Mouse (Mus musculus): ENCODE measurements at regions not wholly inside any gene's neighbourhood (a gene's known extent, or its start where the extent isn't known, plus 50 kb on each side); places are given as distances from the start of the nearest gene placed in this dataset.
A peak's percentile ranks its signal among the peaks of the same experiment; 100 is the strongest.

- no peak overlapping the region for H3K4me2 ChIP-seq (ENCODE audit: low read depth, low read length, poor library complexity, severe bottlenecking)
- WGBS = 62% methylated on average over 8 of the region's 8 CpGs
- ATAC-seq (ENCODE audit: low FRiP score) = no peak
- DNase-seq (ENCODE audit: low spot score) = no peak
- no peaks in the 10 kb centered on the region for H3K27me3 ChIP-seq (ENCODE audit: insufficient read depth, low read length)
- no peaks in the 10 kb centered on the region for H3K36me3 ChIP-seq (ENCODE audit: insufficient read depth, low read length)
- 0 out of 2 replicates have a peak overlapping the region, but pooled peaks have one; percentile 3 for H3K27ac ChIP-seq (ENCODE audit: low read depth, low read length)
- H3K9me3 ChIP-seq (ENCODE audit: low read length) = no peaks in the 10 kb centered on the region
- TF ChIP-seq CTCF (IDR thresholded peaks at IDR 0.05) = no peak
- no peak overlapping the region for H3K9ac ChIP-seq (replicated peaks; ENCODE audit: low read length, poor library complexity, severe bottlenecking)
- no peaks in the 10 kb centered on the region for H3K4me1 ChIP-seq (ENCODE audit: insufficient read depth, low read length)
- H3K4me3 ChIP-seq (ENCODE audit: low read depth, low read length) = no peak overlapping the region
These were observed 155.7 kb downstream of the Sox4 start for GRCm38 (mm10) chr13:28797617-28798475.

- no peak for DNase-seq (ENCODE audit: low spot score)
These were observed 158.2 kb downstream of the Sox4 start for GRCm38 (mm10) chr13:28795274-28795673.

GRCm38 (mm10) chr13:28794547-28794946 is 159.0 kb downstream of the Sox4 start:
- no peak for TF ChIP-seq CTCF (IDR thresholded peaks at IDR 0.05)
- H3K27ac ChIP-seq (ENCODE audit: low read depth, low read length) = no peak overlapping the region
- no peaks in the 10 kb centered on the region for H3K36me3 ChIP-seq (ENCODE audit: insufficient read depth, low read length)
- no peaks in the 10 kb centered on the region for H3K4me1 ChIP-seq (ENCODE audit: insufficient read depth, low read length)
- no peak overlapping the region for H3K4me3 ChIP-seq (ENCODE audit: low read depth, low read length)
- no peak overlapping the region for H3K9ac ChIP-seq (replicated peaks; ENCODE audit: low read length, poor library complexity, severe bottlenecking)
- no peaks in the 10 kb centered on the region for H3K9me3 ChIP-seq (ENCODE audit: low read length)
- no peak for DNase-seq (ENCODE audit: low spot score)
- H3K4me2 ChIP-seq (ENCODE audit: low read depth, low read length, poor library complexity, severe bottlenecking) = no peak overlapping the region
- no peaks in the 10 kb centered on the region for H3K27me3 ChIP-seq (ENCODE audit: insufficient read depth, low read length)
- ATAC-seq (ENCODE audit: low FRiP score) = no peak
- WGBS = 77% methylated on average over 3 of the region's 3 CpGs

More at GRCm38 (mm10) chr13:28795274-28795673, 158.2 kb downstream of the Sox4 start:
- no peak for ATAC-seq (ENCODE audit: low FRiP score)
- Histone ChIP-seq H3K4me2 (ENCODE audit: low read depth, low read length, poor library complexity, severe bottlenecking) (no peak overlapping the region), H3K27me3 (ENCODE audit: insufficient read depth, low read length) (no peaks in the 10 kb centered on the region), H3K4me1 (ENCODE audit: insufficient read depth, low read length) (no peaks in the 10 kb centered on the region), H3K36me3 (ENCODE audit: insufficient read depth, low read length) (no peaks in the 10 kb centered on the region), H3K9me3 (ENCODE audit: low read length) (no peaks in the 10 kb centered on the region), H3K4me3 (ENCODE audit: low read depth, low read length) (no peak overlapping the region), H3K27ac (ENCODE audit: low read depth, low read length) (no peak overlapping the region; the same call in 1 of the 2 replicates), H3K9ac (replicated peaks; ENCODE audit: low read length, poor library complexity, severe bottlenecking) (no peak overlapping the region)
- TF ChIP-seq CTCF (IDR thresholded peaks at IDR 0.05) = no peak
- WGBS = 25% methylated on average over 7 of the region's 7 CpGs

- Histone ChIP-seq H3K9me3 (ENCODE audit: low read length) (no peaks in the 10 kb centered on the region), H3K4me2 (ENCODE audit: low read depth, low read length, poor library complexity, severe bottlenecking) (no peak overlapping the region), H3K4me3 (ENCODE audit: low read depth, low read length) (no peak overlapping the region), H3K9ac (replicated peaks; ENCODE audit: low read length, poor library complexity, severe bottlenecking) (no peak overlapping the region), H3K27ac (ENCODE audit: low read depth, low read length) (no peak overlapping the region), H3K36me3 (ENCODE audit: insufficient read depth, low read length) (no peaks in the 10 kb centered on the region), H3K27me3 (ENCODE audit: insufficient read depth, low read length) (no peaks in the 10 kb centered on the region), H3K4me1 (ENCODE audit: insufficient read depth, low read length) (no peaks in the 10 kb centered on the region)
- no peak for TF ChIP-seq CTCF (IDR thresholded peaks at IDR 0.05)
- DNase-seq (ENCODE audit: low spot score) (no peak), ATAC-seq (ENCODE audit: low FRiP score) (0 out of 2 replicates have a peak, but pooled peaks have one; percentile 14)
- 31% methylated on average over 5 of the region's 5 CpGs for WGBS
These were observed 160.2 kb downstream of the Sox4 start for GRCm38 (mm10) chr13:28793166-28793935.

- H3K36me3 ChIP-seq (ENCODE audit: insufficient read depth, low read length) = no peaks in the 10 kb centered on the region
- no peak overlapping the region for H3K9ac ChIP-seq (replicated peaks; ENCODE audit: low read length, poor library complexity, severe bottlenecking)
- WGBS = 48% methylated on average over 12 of the region's 12 CpGs
- H3K4me3 ChIP-seq (ENCODE audit: low read depth, low read length) = no peak overlapping the region
- no peak overlapping the region for H3K27ac ChIP-seq (ENCODE audit: low read depth, low read length)
- no peaks in the 10 kb centered on the region for H3K9me3 ChIP-seq (ENCODE audit: low read length)
- peak; percentile 79 for DNase-seq (ENCODE audit: low spot score)
- no peak overlapping the region for H3K4me2 ChIP-seq (ENCODE audit: low read depth, low read length, poor library complexity, severe bottlenecking)
- TF ChIP-seq CTCF (IDR thresholded peaks at IDR 0.05) = no peak
- H3K27me3 ChIP-seq (ENCODE audit: insufficient read depth, low read length) = no peaks in the 10 kb centered on the region
- H3K4me1 ChIP-seq (ENCODE audit: insufficient read depth, low read length) = no peaks in the 10 kb centered on the region
- ATAC-seq (ENCODE audit: low FRiP score) = no peak
These were observed 160.9 kb downstream of the Sox4 start for GRCm38 (mm10) chr13:28792461-28793165.

Measured in midbrain, postnatal 0 days (tissue).